Mouse (Mus musculus): ENCODE data around the gene Gng2. TPM values are rescaled to one million over a fixed set of nuclear protein-coding genes. Genes with fewer than 3 reads are reported as not detected.

The Gng2 gene
- polyA plus RNA-seq (2014; fragmentation: Nextera tagmentation; extraction: Ambion mirVana): 74.0 and 76.2 TPM in 2 replicates

DNA sequence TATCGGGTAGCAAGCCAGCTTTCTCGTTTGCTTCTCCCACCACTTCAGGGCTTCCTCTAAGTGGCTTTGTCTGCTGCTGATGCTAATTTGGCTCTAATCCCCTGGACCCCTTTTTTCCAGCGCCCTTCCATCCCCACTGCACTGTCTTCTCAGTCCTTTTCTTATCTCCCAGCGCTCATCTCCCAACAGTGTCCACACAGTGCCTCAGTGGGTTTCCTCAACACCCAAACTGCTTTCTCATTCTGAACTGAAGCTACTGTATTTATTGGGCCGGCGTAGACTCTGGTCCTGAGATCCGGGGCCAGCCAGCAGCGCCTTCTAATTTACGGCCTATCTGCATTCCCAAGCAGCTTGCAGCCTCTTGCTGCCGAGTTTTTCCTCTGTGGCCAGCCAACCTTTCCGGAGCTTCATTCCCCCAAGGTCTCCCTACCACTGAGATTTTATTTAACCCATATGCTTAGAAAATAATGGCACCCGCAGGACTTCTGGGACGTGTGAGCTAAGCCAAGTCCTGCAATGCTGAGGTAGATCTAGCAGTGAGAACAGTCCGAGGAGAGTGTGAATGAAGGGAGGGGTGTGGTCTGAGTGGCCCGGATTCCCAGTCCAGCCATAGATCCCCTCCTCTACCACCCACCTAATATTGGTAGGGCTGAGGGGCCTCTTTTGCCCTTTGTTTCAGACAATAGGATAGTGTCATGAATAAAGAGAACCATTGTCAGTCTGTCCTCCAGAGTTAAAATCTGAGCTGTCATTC is at the start of gene Gng2:
Gng2 (minus strand) TSS at position 357 of the 754 bp plus-strand sequence.
- Histone ChIP-seq H3K27me3 (replicated peaks; ENCODE audit: control insufficient read depth, insufficient read depth, low read length) (no peaks in the 10 kb centered on the region), H3K4me2 (ENCODE audit: low read length) (peak within 1 kb of the TSS; percentile 79), H3K4me1 (replicated peaks; ENCODE audit: control insufficient read depth, insufficient read depth, low read length) (peaks cover 9% of the 10 kb centered on the region), H3K9me3 (ENCODE audit: control insufficient read depth, low read length) (no peaks in the 10 kb centered on the region), H3K27ac (ENCODE audit: low read depth) (peak within 1 kb of the TSS; percentile 94), H3K9ac (ENCODE audit: low read length) (peak within 1 kb of the TSS; percentile 65), H3K4me3 (ENCODE audit: low read depth, low read length) (peak within 1 kb of the TSS; percentile 58), H3K36me3 (ENCODE audit: control insufficient read depth, insufficient read depth, low read length) (no peaks in the 10 kb centered on the region)
- DNase-seq (ENCODE audit: low spot score): no peak
- ATAC-seq (replicated peaks; ENCODE audit: low FRiP score, low TSS enrichment, low read depth): peak; percentile 61
- 10% methylated on average over 15 of the region's 15 CpGs for WGBS

DNA sequence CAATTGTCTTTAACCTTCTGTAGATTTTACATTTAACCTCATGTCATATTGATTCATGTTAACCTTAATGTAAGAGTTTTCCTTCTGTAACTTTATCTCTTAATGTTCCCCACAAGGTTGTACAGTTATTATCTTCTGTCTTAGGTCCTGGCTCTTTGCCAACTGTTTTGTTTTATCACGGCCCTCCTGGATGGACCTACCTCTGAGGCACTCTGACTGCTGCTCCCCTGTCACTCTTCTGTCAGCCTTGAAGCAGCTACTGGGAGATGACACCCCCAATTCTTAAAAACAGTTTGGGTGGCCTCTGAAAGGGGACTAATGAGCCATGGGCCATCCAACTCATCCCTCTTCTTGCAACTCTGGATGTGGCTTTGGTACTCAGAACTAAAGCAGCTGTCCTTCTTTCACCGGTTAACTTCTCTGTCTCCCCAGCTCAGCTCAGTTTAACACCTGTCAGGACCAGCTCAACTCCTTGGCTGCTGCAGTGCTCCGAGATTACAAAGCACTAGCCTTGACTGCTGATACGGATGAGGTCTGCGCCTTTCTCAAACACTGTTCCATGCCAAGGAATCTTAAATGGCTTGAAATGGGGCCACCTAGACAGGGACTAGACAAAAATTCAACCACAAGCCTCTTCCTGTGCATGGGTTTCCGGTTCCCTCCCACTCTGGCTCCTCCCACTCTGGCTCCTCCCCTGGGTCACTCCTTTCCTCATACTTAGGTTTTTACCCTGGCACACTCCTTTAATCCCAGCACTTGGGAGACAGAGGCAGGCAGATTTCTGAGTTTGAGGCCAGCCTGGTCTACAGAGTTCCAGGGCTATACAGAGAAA is 47.7 kb upstream of the Gng2 start:
- no peak overlapping the region for H3K9ac ChIP-seq (ENCODE audit: low read length)
- ATAC-seq (replicated peaks; ENCODE audit: low FRiP score, low TSS enrichment, low read depth) (no peak), DNase-seq (ENCODE audit: low spot score) (no peak)
- H3K27ac ChIP-seq (ENCODE audit: low read depth): no peak overlapping the region
- no peaks in the 10 kb centered on the region for H3K36me3 ChIP-seq (ENCODE audit: control insufficient read depth, insufficient read depth, low read length)
- H3K4me2 ChIP-seq (ENCODE audit: low read length): no peak overlapping the region
- 60% methylated on average over 6 of the region's 6 CpGs for WGBS
- H3K27me3 ChIP-seq (replicated peaks; ENCODE audit: control insufficient read depth, insufficient read depth, low read length): no peaks in the 10 kb centered on the region
- no peak overlapping the region for H3K4me3 ChIP-seq (ENCODE audit: low read depth, low read length)
- H3K9me3 ChIP-seq (ENCODE audit: control insufficient read depth, low read length): no peaks in the 10 kb centered on the region
- no peaks in the 10 kb centered on the region for H3K4me1 ChIP-seq (replicated peaks; ENCODE audit: control insufficient read depth, insufficient read depth, low read length)

DNA sequence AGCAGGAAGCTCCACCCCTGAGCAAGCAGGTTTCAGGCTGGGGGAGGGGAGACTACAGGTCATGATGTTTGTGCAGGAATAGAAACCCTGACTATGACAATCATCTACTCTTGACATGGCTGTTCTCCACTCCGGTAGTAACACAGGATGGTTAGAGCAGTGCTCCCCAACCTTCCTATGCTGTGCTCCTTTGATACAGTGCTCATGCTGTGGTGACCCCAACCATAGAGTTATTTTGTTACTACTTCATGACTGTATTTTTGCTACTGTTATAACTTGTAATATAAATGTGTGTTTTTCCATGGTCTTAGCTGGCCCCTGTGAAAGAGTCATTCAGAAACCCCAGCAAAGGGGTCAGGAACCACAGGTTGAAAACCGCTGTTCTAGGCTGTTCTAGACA is 46.5 kb upstream of the Gng2 start:
- Histone ChIP-seq H3K9ac (ENCODE audit: low read length) (no peak overlapping the region), H3K36me3 (ENCODE audit: control insufficient read depth, insufficient read depth, low read length) (no peaks in the 10 kb centered on the region), H3K27me3 (replicated peaks; ENCODE audit: control insufficient read depth, insufficient read depth, low read length) (no peaks in the 10 kb centered on the region), H3K9me3 (ENCODE audit: control insufficient read depth, low read length) (no peaks in the 10 kb centered on the region), H3K27ac (ENCODE audit: low read depth) (no peak overlapping the region), H3K4me3 (ENCODE audit: low read depth, low read length) (no peak overlapping the region), H3K4me2 (ENCODE audit: low read length) (no peak overlapping the region), H3K4me1 (replicated peaks; ENCODE audit: control insufficient read depth, insufficient read depth, low read length) (no peaks in the 10 kb centered on the region)
- 90% methylated on average over 2 of the region's 2 CpGs for WGBS
- ATAC-seq (replicated peaks; ENCODE audit: low FRiP score, low TSS enrichment, low read depth) (no peak), DNase-seq (ENCODE audit: low spot score) (no peak)

DNA sequence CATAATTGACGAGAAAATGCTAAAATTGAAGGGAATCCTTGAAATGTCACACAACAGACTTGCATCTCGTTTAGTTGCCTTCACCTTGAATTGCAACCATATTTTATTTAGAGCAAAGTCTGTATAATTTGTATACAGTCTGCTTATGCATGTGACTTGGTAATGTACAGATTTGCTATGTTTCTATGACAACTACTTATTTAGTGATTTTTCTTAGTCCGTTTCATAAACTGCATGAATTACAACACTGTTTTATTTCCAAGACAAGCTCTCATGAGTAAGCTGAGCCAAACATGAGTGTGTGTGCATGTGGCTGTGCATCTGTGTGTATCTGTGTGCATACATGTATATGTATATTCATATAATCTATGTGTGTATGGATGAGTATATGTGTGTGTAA is 42.1 kb upstream of the Gng2 start:
- H3K4me2 ChIP-seq (ENCODE audit: low read length): no peak overlapping the region
- ATAC-seq (replicated peaks; ENCODE audit: low FRiP score, low TSS enrichment, low read depth) (no peak), DNase-seq (ENCODE audit: low spot score) (no peak)
- no peaks in the 10 kb centered on the region for H3K36me3 ChIP-seq (ENCODE audit: control insufficient read depth, insufficient read depth, low read length)
- no peak overlapping the region for H3K4me3 ChIP-seq (ENCODE audit: low read depth, low read length)
- no peaks in the 10 kb centered on the region for H3K27me3 ChIP-seq (replicated peaks; ENCODE audit: control insufficient read depth, insufficient read depth, low read length)
- no peak overlapping the region for H3K27ac ChIP-seq (ENCODE audit: low read depth)
- H3K4me1 ChIP-seq (replicated peaks; ENCODE audit: control insufficient read depth, insufficient read depth, low read length): no peaks in the 10 kb centered on the region
- no peaks in the 10 kb centered on the region for H3K9me3 ChIP-seq (ENCODE audit: control insufficient read depth, low read length)
- WGBS: 67% methylated on average over 3 of the region's 3 CpGs
- H3K9ac ChIP-seq (ENCODE audit: low read length): no peak overlapping the region

DNA sequence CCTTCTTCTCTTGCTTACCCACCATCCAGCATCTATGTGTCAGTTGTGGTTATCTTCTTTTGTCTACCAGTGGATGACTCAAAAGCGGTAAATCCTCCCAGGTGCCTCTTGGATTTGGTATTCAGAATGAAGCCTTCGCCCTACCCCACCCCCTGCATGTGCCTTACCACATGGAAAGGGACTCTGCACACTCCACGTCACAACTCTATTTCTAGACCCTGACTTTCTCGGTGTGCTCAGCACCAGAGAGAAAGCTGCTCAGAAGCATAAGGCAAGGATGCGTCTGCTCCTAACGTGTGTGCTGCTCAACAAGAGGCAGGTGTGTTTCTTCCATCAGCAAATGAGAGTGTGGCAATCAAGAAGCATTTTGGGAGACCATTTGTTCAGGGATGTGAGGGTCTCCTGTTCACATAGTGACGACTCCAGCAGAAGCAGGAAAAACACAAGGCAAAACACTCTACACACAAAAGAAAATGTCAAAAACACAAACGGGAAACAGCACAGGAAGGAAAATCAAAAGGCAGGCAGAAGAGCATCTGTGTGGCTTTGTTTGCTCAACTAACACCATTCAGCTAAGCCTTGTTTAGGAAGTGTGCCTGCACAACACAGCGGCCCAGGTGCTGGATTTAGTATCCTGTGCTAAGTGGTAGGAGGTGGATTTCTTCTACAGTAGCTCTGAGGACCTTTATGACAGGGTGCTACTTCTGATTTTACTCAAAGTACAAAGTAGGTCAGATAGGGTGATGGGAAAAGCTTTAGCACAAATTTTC is 35.3 kb upstream of the Gng2 start:
- Histone ChIP-seq H3K4me3 (ENCODE audit: low read depth, low read length) (no peak overlapping the region), H3K27ac (ENCODE audit: low read depth) (no peak overlapping the region), H3K4me1 (replicated peaks; ENCODE audit: control insufficient read depth, insufficient read depth, low read length) (no peaks in the 10 kb centered on the region), H3K9ac (ENCODE audit: low read length) (no peak overlapping the region), H3K9me3 (ENCODE audit: control insufficient read depth, low read length) (no peaks in the 10 kb centered on the region), H3K27me3 (replicated peaks; ENCODE audit: control insufficient read depth, insufficient read depth, low read length) (no peaks in the 10 kb centered on the region), H3K4me2 (ENCODE audit: low read length) (no peak overlapping the region), H3K36me3 (ENCODE audit: control insufficient read depth, insufficient read depth, low read length) (no peaks in the 10 kb centered on the region)
- ATAC-seq (replicated peaks; ENCODE audit: low FRiP score, low TSS enrichment, low read depth) (no peak), DNase-seq (ENCODE audit: low spot score) (no peak)
- 68% methylated on average over 9 of the region's 9 CpGs for WGBS

DNA sequence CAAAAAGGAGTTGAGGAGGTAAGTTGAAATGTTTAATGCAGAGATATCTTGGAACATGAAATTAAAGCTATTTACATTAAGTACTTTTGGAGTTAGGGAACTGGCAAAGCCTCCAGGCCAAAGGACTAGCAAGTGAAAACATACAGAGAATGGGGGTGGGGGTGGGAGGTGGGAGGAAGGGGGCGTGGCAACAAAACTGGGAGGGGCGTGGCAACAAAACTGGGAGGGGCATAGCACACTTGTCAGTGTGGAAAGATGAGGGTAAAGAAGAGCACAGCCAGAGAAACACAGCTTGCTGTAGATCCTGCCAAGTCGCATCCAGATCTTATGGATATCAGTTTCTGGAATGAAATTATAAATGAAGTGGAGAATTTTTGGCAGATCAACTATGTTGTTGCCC is 30.0 kb upstream of the Gng2 start:
- no peak overlapping the region for H3K4me2 ChIP-seq (ENCODE audit: low read length)
- H3K9me3 ChIP-seq (ENCODE audit: control insufficient read depth, low read length): 0 out of 2 replicates have a peak, but pooled peaks cover 3% of the 10 kb centered on the region
- H3K4me1 ChIP-seq (replicated peaks; ENCODE audit: control insufficient read depth, insufficient read depth, low read length): 0 out of 2 replicates have a peak, but pooled peaks cover 2% of the 10 kb centered on the region
- no peak overlapping the region for H3K9ac ChIP-seq (ENCODE audit: low read length)
- no peak overlapping the region for H3K27ac ChIP-seq (ENCODE audit: low read depth)
- no peak overlapping the region for H3K4me3 ChIP-seq (ENCODE audit: low read depth, low read length)
- no peaks in the 10 kb centered on the region for H3K36me3 ChIP-seq (ENCODE audit: control insufficient read depth, insufficient read depth, low read length)
- H3K27me3 ChIP-seq (replicated peaks; ENCODE audit: control insufficient read depth, insufficient read depth, low read length): no peaks in the 10 kb centered on the region
- ATAC-seq (replicated peaks; ENCODE audit: low FRiP score, low TSS enrichment, low read depth) (no peak), DNase-seq (ENCODE audit: low spot score) (no peak)
- WGBS: 60% methylated on average over 3 of the region's 3 CpGs

DNA sequence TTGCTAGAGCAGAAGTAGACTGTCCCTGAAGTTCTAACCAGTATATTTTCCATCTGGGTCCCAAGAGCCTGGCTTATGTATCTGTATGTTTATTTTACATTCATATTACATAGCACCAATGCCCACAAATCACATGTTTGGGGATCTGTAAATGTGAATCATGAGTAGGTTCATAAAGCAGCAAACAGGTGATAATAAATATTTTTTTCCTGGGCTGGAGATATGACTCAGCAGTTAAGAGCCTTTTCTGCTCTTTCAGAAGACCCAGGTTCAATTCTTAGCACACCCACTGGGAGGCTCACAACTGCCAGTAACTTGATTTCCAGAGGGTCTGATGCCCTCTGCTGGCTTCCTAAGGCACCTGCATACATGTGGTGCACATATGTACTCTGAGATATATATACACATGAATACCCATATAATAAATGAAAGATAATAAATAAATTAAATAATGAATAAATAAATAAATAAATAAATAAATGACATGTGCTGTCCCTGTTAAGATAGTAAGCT is 27.4 kb upstream of the Gng2 start:
- Histone ChIP-seq H3K4me3 (ENCODE audit: low read depth, low read length) (no peak overlapping the region), H3K27ac (ENCODE audit: low read depth) (no peak overlapping the region), H3K4me2 (ENCODE audit: low read length) (no peak overlapping the region), H3K4me1 (replicated peaks; ENCODE audit: control insufficient read depth, insufficient read depth, low read length) (0 out of 2 replicates have a peak, but pooled peaks cover 2% of the 10 kb centered on the region), H3K9ac (ENCODE audit: low read length) (no peak overlapping the region), H3K36me3 (ENCODE audit: control insufficient read depth, insufficient read depth, low read length) (no peaks in the 10 kb centered on the region), H3K9me3 (ENCODE audit: control insufficient read depth, low read length) (0 out of 2 replicates have a peak, but pooled peaks cover 3% of the 10 kb centered on the region), H3K27me3 (replicated peaks; ENCODE audit: control insufficient read depth, insufficient read depth, low read length) (no peaks in the 10 kb centered on the region)
- DNase-seq (ENCODE audit: low spot score): no peak
- ATAC-seq (replicated peaks; ENCODE audit: low FRiP score, low TSS enrichment, low read depth): no peak

DNA sequence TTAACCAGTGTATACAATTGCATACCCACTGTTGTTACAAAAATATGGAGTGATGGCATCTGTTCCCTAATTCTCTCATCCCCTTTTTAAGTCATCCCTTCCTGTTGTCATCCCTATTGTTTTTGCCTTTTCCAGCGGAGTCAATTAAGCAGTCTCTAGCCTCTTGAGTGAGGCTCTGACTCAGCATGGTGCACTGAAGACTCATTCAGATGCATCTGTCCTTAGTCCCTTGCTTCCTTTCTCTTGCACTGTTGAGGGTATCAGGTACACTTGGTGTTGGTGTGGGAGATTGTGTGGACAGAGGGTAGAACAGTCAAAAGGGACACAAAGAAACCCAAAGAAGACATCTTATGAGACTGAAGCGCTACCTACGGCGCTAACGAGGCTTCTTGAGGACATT is 19.4 kb upstream of the Gng2 start:
- no peak overlapping the region for H3K27ac ChIP-seq (ENCODE audit: low read depth)
- H3K4me3 ChIP-seq (ENCODE audit: low read depth, low read length): no peak overlapping the region
- no peaks in the 10 kb centered on the region for H3K4me1 ChIP-seq (replicated peaks; ENCODE audit: control insufficient read depth, insufficient read depth, low read length)
- no peaks in the 10 kb centered on the region for H3K9me3 ChIP-seq (ENCODE audit: control insufficient read depth, low read length)
- ATAC-seq (replicated peaks; ENCODE audit: low FRiP score, low TSS enrichment, low read depth): no peak
- H3K9ac ChIP-seq (ENCODE audit: low read length): no peak overlapping the region
- H3K27me3 ChIP-seq (replicated peaks; ENCODE audit: control insufficient read depth, insufficient read depth, low read length): no peaks in the 10 kb centered on the region
- no peaks in the 10 kb centered on the region for H3K36me3 ChIP-seq (ENCODE audit: control insufficient read depth, insufficient read depth, low read length)
- no peak for DNase-seq (ENCODE audit: low spot score)
- no peak overlapping the region for H3K4me2 ChIP-seq (ENCODE audit: low read length)
- WGBS: 87% methylated on average over 5 of the region's 5 CpGs
